Mouse (Mus musculus) kidney, adult 2 months (tissue): ENCODE measurements around the gene Slc24a3. TPM values are rescaled to one million over a fixed set of nuclear protein-coding genes. Genes with fewer than 3 reads are reported as not detected.

ENCODE experiments used
- DNase-seq: peaks from one replicate; pipeline ENCODE4 v3.0.0; 2021
- H3K27ac ChIP-seq: fragments of 200-500 bp; 2 replicates; pipeline ENCODE4 v1.5.1; 2012; ENCODE audit warnings: low read depth, low read length, control low read depth, inconsistent platforms; ENCODE audit not compliant: insufficient read depth
- H3K27me3 ChIP-seq: fragments of 200-500 bp; replicated peaks from 2 replicates; pipeline ENCODE4 v1.6.1; 2012; ENCODE audit warnings: mild to moderate bottlenecking, moderate library complexity, low read length, inconsistent platforms; ENCODE audit not compliant: control insufficient read depth, insufficient read depth
- H3K36me3 ChIP-seq: fragments of 200-500 bp; 2 replicates; pipeline ENCODE4 v1.6.1; 2012; ENCODE audit warnings: mild to moderate bottlenecking, moderate library complexity, low read length, inconsistent platforms; ENCODE audit not compliant: control insufficient read depth, insufficient read depth
- H3K4me1 ChIP-seq: fragments of 200-500 bp; 2 replicates; pipeline ENCODE4 v1.6.1; 2011; ENCODE audit warnings: low read length; ENCODE audit not compliant: control insufficient read depth, insufficient read depth
- H3K4me3 ChIP-seq: fragments of 200-500 bp; 2 replicates; pipeline ENCODE4 v1.5.1; 2011; ENCODE audit warnings: mild to moderate bottlenecking, low read depth, low read length, control low read depth; ENCODE audit not compliant: insufficient read depth
- CTCF ChIP-seq: fragments of 200-500 bp; conservative IDR thresholded peaks from 2 replicates; pipeline ENCODE4 v1.5.1; 2011; ENCODE audit warnings: low read depth, mild to moderate bottlenecking, control low read depth, low read length, moderate library complexity, mixed read lengths; ENCODE audit not compliant: insufficient read depth, insufficient read length
- POLR2A ChIP-seq: fragments of 200-500 bp; IDR thresholded peaks from one replicate; pipeline ENCODE4 v1.6.1; 2011; ENCODE audit warnings: low read depth, low read length, control low read depth
- WGBS: fragments of 180-500 bp; shearing (Covaris S2); methylation state at CpG from one replicate; pipeline ENCODE4 v1.1.7; 2018; 5-methylcytosine and 5-hydroxymethylcytosine counted together
- polyA plus RNA-seq: library from polyadenylated mRNA; depleted of rRNA; stranded (reverse); fragments of >200 nt; gene quantifications from 2 replicates; pipeline ENCODE4 v1.2.3, GENCODE M21; 2012

Gene Slc24a3
- polyA plus RNA-seq, 1 experiment, result 3.4 TPM

- H3K27ac ChIP-seq, result no peak overlapping the region
- 90% methylated on average over 2 of the region's 2 CpGs for WGBS
- H3K36me3 ChIP-seq, result no peaks in the 10 kb centered on the region
- no peaks in the 10 kb centered on the region for H3K4me1 ChIP-seq
- TF ChIP-seq CTCF (no peak), POLR2A (no peak)
- DNase-seq, result no peak
- H3K4me3 ChIP-seq, result no peak overlapping the region
- no peaks in the 10 kb centered on the region for H3K27me3 ChIP-seq
Measured at GRCm38 (mm10) chr2:145384221-145384620, 216.7 kb downstream of the Slc24a3 start.

- Histone ChIP-seq H3K4me3 (no peak overlapping the region), H3K27ac (no peak overlapping the region), H3K4me1 (no peaks in the 10 kb centered on the region), H3K27me3 (no peaks in the 10 kb centered on the region), H3K36me3 (no peaks in the 10 kb centered on the region)
- TF ChIP-seq CTCF (no peak), POLR2A (no peak)
- WGBS, result 75% methylated on average over 3 of the region's 3 CpGs
- DNase-seq, result no peak
Measured at GRCm38 (mm10) chr2:145385220-145385619, 217.7 kb downstream of the Slc24a3 start.

GRCm38 (mm10) chr2:145385773-145386172 lies 218.2 kb downstream of the Slc24a3 start:
- Histone ChIP-seq H3K4me3 (no peak overlapping the region), H3K27me3 (no peaks in the 10 kb centered on the region), H3K36me3 (no peaks in the 10 kb centered on the region), H3K27ac (no peak overlapping the region), H3K4me1 (no peaks in the 10 kb centered on the region)
- DNase-seq, result no peak
- TF ChIP-seq CTCF, result no peak
- no peak for TF ChIP-seq POLR2A
- WGBS, result 93% methylated on average over 1 of the region's 1 CpGs

- no peak for TF ChIP-seq POLR2A
- no peak for TF ChIP-seq CTCF
- Histone ChIP-seq H3K27ac (no peak overlapping the region), H3K36me3 (no peaks in the 10 kb centered on the region), H3K4me1 (no peaks in the 10 kb centered on the region), H3K27me3 (no peaks in the 10 kb centered on the region), H3K4me3 (no peak overlapping the region)
- 35% methylated on average over 3 of the region's 3 CpGs for WGBS
- no peak for DNase-seq
Measured at GRCm38 (mm10) chr2:145395804-145396203, 228.2 kb downstream of the Slc24a3 start.

- no peaks in the 10 kb centered on the region for H3K27me3 ChIP-seq
- no peaks in the 10 kb centered on the region for H3K4me1 ChIP-seq
- H3K4me3 ChIP-seq, result no peak overlapping the region
- 55% methylated on average over 7 of the region's 7 CpGs for WGBS
- no peaks in the 10 kb centered on the region for H3K36me3 ChIP-seq
- no peak for DNase-seq
- H3K27ac ChIP-seq, result no peak overlapping the region
- TF ChIP-seq POLR2A (no peak), CTCF (no peak)
Measured at GRCm38 (mm10) chr2:145396579-145396978, 229.0 kb downstream of the Slc24a3 start.

GRCm38 (mm10) chr2:145397456-145398206 lies 230.1 kb downstream of the Slc24a3 start:
- 68% methylated on average over 10 of the region's 10 CpGs for WGBS
- DNase-seq, result no peak
- Histone ChIP-seq H3K27ac (no peak overlapping the region), H3K27me3 (no peaks in the 10 kb centered on the region), H3K4me3 (no peak overlapping the region), H3K4me1 (no peaks in the 10 kb centered on the region), H3K36me3 (no peaks in the 10 kb centered on the region)
- no peak for TF ChIP-seq POLR2A
- TF ChIP-seq CTCF, result no peak

- H3K36me3 ChIP-seq, result no peaks in the 10 kb centered on the region
- no peak overlapping the region for H3K4me3 ChIP-seq
- TF ChIP-seq POLR2A (no peak), CTCF (no peak)
- no peak for DNase-seq
- 73% methylated on average over 6 of the region's 6 CpGs for WGBS
- no peak overlapping the region for H3K27ac ChIP-seq
- H3K4me1 ChIP-seq, result no peaks in the 10 kb centered on the region
- H3K27me3 ChIP-seq, result no peaks in the 10 kb centered on the region
Measured at GRCm38 (mm10) chr2:145401240-145401805, 233.8 kb downstream of the Slc24a3 start.
